Mouse (Mus musculus) E14TG2a.4 (cell line): ENCODE results near the gene Nkd1.
A peak's percentile ranks its signal among the peaks of the same experiment; 100 is the strongest.

Source experiments
- H3K27me3 ChIP-seq: 2 replicates; pipeline ENCODE4 v1.6.1; 2014; ENCODE audit warnings: low read length, control low read depth; ENCODE audit not compliant: insufficient read depth
- H3K36me3 ChIP-seq: 2 replicates; pipeline ENCODE4 v1.6.1; 2014; ENCODE audit warnings: low read length, control low read depth; ENCODE audit not compliant: insufficient read depth
- H3K4me1 ChIP-seq: replicated peaks from 2 replicates; pipeline ENCODE4 v1.6.1; 2014; ENCODE audit warnings: low read depth, low read length, control low read depth
- H3K4me3 ChIP-seq: replicated peaks from 2 replicates; pipeline ENCODE4 v1.5.1; 2014; ENCODE audit warnings: mild to moderate bottlenecking, low read length
- H3K9me3 ChIP-seq: 2 replicates; pipeline ENCODE4 v1.6.1; 2014; ENCODE audit warnings: low read length, control low read depth
- CTCF ChIP-seq: conservative IDR thresholded peaks from 2 replicates; pipeline ENCODE4 v1.5.1; 2014; ENCODE audit warnings: low read length
- NANOG ChIP-seq: IDR thresholded peaks from 2 replicates; pipeline ENCODE4 v1.6.1; 2014; ENCODE audit warnings: borderline replicate concordance, low read length, mixed read lengths
- POU5F1 ChIP-seq: IDR thresholded peaks from 2 replicates; pipeline ENCODE4 v1.6.1; 2014; ENCODE audit warnings: low read length, borderline replicate concordance

Nkd1 gene

DNA sequence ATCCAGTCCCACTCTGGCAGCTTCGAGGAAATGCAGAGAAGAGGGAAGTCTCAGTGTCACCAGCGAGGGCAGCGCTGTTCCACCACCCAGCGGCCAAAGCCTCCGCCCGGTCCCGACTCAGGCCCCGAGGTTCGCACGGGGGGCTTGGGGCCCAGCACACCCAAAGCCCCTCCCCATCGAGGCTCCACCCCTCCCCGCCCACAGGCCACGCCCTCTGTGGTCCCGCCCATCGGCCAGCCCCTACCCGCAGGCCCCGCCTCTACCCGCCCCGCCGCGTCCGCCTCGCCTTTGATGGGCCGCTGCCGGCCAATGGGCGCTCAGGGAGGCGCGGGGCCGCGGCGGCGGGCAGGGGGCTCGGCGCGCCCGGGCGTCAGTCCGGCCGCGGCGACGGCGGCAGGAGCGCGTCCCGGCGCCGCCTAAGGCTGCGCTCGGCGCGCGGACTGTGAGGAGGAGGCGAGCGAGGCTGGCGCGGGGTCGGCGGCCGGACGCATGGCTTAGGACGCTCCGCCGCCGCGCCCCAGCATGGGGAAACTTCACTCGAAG lies at the start of gene Nkd1:
TSS of gene Nkd1 (plus strand) at position 370 of the 543 bp plus-strand sequence.
- Histone ChIP-seq H3K36me3 (no peaks in the 10 kb centered on the region), H3K4me3 (peak within 1 kb of the TSS; percentile 87), H3K4me1 (peaks cover 11% of the 10 kb centered on the region), H3K27me3 (peaks cover 83% of the 10 kb centered on the region), H3K9me3 (no peaks in the 10 kb centered on the region; the same call in 1 of the 2 replicates)
- TF ChIP-seq NANOG (no peak), CTCF (no peak), POU5F1 (no peak)

DNA sequence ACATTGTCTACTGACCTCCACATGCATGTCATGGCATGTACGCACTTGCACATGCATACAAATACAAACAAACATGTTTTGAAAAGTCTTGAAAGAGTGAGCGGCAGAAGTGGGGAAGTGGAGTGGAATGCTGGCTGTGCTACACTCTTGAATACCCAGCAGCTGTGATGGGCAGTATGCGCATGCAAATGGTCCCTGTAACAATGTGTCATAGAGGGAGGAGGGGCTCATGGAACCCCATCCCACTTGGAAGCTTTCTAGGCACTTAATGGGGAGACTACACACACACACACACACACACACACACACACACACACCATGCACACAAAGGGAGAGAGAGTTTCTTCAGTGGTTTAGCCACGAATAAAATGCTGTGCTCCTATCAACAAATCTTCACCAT lies 39.9 kb upstream of the Nkd1 start:
- H3K36me3 ChIP-seq: no peaks in the 10 kb centered on the region
- TF ChIP-seq POU5F1 (no peak), CTCF (no peak), NANOG (no peak)

DNA sequence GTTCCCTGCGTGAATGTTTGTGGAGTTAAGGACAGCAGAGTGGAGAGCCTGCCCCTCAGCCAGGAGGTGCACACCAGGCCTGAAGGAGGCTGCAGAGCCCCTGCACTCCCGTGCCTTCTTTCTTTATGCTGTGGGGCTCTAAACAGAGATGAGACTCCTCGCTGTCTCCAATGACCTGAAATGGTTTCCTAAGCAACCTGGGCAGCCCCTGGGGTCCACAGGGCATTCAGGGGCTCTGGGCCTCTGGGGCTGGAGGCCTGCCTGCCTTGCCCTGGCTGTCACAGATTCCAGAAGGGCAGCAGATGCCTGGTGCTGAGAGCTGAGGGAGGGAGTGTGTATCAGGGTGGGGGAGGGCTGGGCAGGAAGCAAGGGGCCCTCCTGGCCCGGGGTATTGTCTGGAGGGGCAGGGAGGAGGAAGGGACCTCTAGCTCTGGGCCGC lies 32.7 kb upstream of the Nkd1 start:
- H3K9me3 ChIP-seq: peaks cover 9% of the 10 kb centered on the region; the same call in 1 of the 2 replicates
- no peak for TF ChIP-seq CTCF
- no peak for TF ChIP-seq POU5F1
- no peak for TF ChIP-seq NANOG
- no peaks in the 10 kb centered on the region for H3K36me3 ChIP-seq
- H3K27me3 ChIP-seq: 0 out of 2 replicates have a peak, but pooled peaks cover 4% of the 10 kb centered on the region
- H3K4me1 ChIP-seq: no peaks in the 10 kb centered on the region
- H3K4me3 ChIP-seq: no peak overlapping the region

More for the DNA sequence above, 39.9 kb upstream of the Nkd1 start:
- Histone ChIP-seq H3K9me3 (peaks cover 23% of the 10 kb centered on the region; the same call in 1 of the 2 replicates), H3K4me3 (no peak overlapping the region), H3K4me1 (no peaks in the 10 kb centered on the region), H3K27me3 (no peaks in the 10 kb centered on the region)

DNA sequence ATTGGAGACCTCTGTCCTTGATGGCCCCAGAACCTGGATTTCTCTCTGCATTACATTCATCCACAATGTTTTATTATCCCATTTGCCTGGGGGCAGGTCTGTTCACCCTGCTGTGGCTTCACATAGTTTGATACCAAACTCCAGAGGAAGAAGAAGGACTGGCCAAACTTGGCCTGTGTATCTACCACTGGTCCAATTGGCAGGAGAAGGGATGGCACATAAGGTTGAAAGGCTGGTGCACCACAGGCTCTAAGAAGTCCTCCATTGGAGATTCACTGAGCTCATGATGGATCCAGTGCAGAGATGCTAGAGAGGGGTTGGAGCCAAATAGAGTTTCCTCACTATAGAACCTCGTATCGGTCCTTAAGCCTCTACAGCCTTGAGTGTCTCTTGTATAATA lies 27.1 kb upstream of the Nkd1 start:
- no peak for TF ChIP-seq POU5F1
- no peak for TF ChIP-seq NANOG
- no peak for TF ChIP-seq CTCF
- no peaks in the 10 kb centered on the region for H3K27me3 ChIP-seq
- H3K4me1 ChIP-seq: no peaks in the 10 kb centered on the region
- no peaks in the 10 kb centered on the region for H3K36me3 ChIP-seq
- H3K4me3 ChIP-seq: no peak overlapping the region
- peaks cover 4% of the 10 kb centered on the region; the same call in 1 of the 2 replicates for H3K9me3 ChIP-seq

DNA sequence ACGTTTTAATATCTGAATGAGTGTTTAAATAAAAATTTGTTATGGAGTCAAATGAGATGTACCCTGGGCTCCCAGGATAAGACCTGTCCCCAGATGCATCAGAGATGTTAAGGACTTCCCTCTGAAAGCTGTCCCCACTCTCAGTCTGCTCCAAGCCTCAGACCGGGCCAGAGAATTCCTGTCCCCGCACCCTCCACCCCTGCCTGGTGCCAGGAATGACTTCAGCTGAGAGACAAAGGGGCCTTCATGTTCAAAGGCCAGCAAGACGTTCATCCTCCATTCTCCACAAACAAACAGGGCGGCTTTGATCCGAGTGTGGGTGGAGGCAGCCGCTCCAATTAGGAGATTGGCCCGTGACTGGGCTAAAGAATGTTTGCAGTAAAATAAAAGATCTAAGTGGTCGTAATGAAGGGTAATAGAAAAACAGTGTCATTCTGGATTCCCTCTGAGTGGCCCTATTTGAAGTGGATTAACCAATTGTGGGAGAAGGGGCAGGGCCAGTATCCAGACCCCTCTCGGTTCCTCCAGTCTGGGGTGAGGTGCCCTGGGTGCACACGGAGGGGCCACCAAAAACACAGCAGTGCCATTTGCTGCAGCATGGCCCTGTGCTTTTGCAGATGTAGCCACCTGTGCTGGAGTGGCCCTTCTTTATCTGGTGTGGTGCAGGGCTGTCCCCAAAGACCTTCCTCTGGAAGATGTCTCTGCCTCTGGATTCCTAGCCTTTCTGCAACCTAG lies 25.9 kb upstream of the Nkd1 start:
- Histone ChIP-seq H3K4me3 (no peak overlapping the region), H3K4me1 (0 out of 2 replicates have a peak, but pooled peaks cover 5% of the 10 kb centered on the region), H3K36me3 (no peaks in the 10 kb centered on the region), H3K27me3 (no peaks in the 10 kb centered on the region), H3K9me3 (peaks cover 4% of the 10 kb centered on the region; the same call in 1 of the 2 replicates)
- TF ChIP-seq NANOG (no peak), CTCF (no peak), POU5F1 (no peak)

DNA sequence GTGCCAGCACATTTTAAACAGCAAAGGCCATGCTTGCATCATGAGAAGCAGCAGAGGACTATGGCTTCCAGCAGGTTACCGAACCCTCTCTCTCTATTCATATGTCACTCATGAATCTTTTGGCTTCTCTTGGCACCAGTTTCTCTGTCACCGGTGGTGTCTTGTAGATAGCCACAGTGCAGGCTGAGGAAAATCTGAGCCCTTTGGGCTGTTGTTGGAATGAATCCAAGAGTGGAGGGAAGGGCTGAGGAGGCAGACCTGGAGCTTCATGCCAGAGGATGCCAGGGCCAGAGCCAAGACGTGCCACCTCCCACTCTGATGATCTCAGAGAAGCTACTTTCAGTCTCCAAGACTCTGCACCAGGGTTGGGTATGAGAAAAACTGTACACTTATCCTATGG lies 19.0 kb upstream of the Nkd1 start:
- H3K36me3 ChIP-seq: no peaks in the 10 kb centered on the region
- no peak for TF ChIP-seq CTCF
- no peak for TF ChIP-seq NANOG
- no peak for TF ChIP-seq POU5F1
- no peaks in the 10 kb centered on the region for H3K9me3 ChIP-seq
- no peak overlapping the region for H3K4me3 ChIP-seq
- H3K4me1 ChIP-seq: 0 out of 2 replicates have a peak, but pooled peaks cover 5% of the 10 kb centered on the region
- H3K27me3 ChIP-seq: no peaks in the 10 kb centered on the region

DNA sequence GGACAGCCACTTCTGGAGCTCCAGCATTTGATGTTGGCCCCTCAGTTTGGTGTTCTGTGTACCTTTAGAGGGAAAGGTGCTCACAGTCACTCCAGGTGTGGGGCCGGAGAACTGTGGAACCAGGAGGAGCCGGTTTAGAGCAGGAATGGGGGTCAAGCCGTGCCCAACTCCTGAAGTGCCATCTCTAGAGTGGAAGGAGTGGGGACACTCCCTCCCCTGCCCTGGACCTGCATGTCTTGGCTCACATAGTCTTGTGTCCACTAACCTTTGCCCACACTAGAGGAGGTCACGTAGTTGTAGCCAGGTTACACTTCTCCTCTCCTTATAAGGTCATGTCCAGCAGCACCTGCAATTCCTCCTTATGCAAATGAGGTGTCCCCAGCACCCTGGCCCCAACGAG lies 14.2 kb upstream of the Nkd1 start:
- TF ChIP-seq NANOG (no peak), CTCF (no peak), POU5F1 (no peak)
- no peaks in the 10 kb centered on the region for H3K4me1 ChIP-seq
- no peaks in the 10 kb centered on the region for H3K9me3 ChIP-seq
- H3K4me3 ChIP-seq: no peak overlapping the region
- peaks cover 16% of the 10 kb centered on the region for H3K27me3 ChIP-seq
- no peaks in the 10 kb centered on the region for H3K36me3 ChIP-seq

DNA sequence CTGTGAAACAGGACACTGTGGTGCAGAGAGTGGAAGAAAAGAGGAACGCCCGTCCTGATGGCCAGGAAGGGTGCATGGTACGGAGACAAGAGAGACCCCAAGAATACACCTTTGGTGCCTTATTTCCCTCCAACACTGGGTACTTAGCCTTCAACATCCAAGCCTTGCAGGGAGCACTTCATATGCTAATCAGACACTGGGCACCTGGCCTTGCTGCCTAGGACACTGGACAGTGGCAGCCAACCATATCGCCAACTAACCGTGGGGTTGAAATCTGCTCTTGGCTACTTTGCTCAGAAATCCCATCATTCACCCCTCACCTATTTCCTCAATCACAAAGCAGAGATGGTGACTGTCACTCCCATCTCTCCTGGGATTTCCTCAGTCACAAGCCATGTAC lies 10.1 kb upstream of the Nkd1 start:
- peaks cover 4% of the 10 kb centered on the region for H3K9me3 ChIP-seq
- no peak overlapping the region for H3K4me3 ChIP-seq
- H3K27me3 ChIP-seq: peaks cover 46% of the 10 kb centered on the region
- H3K4me1 ChIP-seq: no peaks in the 10 kb centered on the region
- TF ChIP-seq CTCF: no peak
- no peak for TF ChIP-seq POU5F1
- no peak for TF ChIP-seq NANOG
- no peaks in the 10 kb centered on the region for H3K36me3 ChIP-seq
